In genomic region chr14:103535511-103536024, GRCm38 (mm10) we compare ENCODE assay signal across 29 mouse cellular contexts. TPM values are rescaled to one million over a fixed set of nuclear protein-coding genes. Genes with fewer than 3 reads are reported as not detected.
A peak's percentile ranks its signal among the peaks of the same experiment; 100 is the strongest.
DNase-seq lines count a peak whose midpoint lies in the region; ATAC-seq lines count a peak whose summit lies in the region.
"Had no signal": no experiment of that assay in that cellular context is flagged by ENCODE, and none has a peak within 500 bp of the region (broad histone marks: within the 10 kb centered on the region; RNA-seq: fewer than 3 reads in every experiment).

No protein-coding gene starts in this region.

- DNase-seq in 416B (ENCODE audit: low read depth) (peak; percentile 79), NIH3T3 (ENCODE audit: low read depth) (peak; percentile 8)
- peak; percentile 17 for DNase-seq in c-Kit-positive CD71-negative TER-119-negative erythroid progenitor cells, embryonic 14.5 days (ENCODE audit: low read depth)
- no peak for DNase-seq in urinary bladder, postnatal 4 days (ENCODE audit: low spot score in 2 of 2)
- DNase-seq in forebrain, embryonic 14.5 days (ENCODE audit: low spot score), result no peak
- DNase-seq: adrenal gland, adult 2 months; cerebellum, adult 11 months; cerebellum, adult 2 months; cerebellum, adult 9-11 months; cerebellum, postnatal 25 days; gastrocnemius, postnatal 10 days; gastrocnemius, postnatal 36 days; heart, adult 18-20 months; kidney, adult 11 months; kidney, adult 8-10 months had no signal

- ATAC-seq in megakaryocyte, adult 5-6 weeks (ENCODE audit: poor library complexity, severe bottlenecking), result peak; percentile 72
- no peak for ATAC-seq in erythroblast, adult 5-6 weeks (replicated peaks; ENCODE audit: low FRiP score, poor library complexity, severe bottlenecking)
- ATAC-seq in forebrain, embryonic 14.5 days, result no peak
- ATAC-seq: forebrain, embryonic 16.5 days; hindbrain, embryonic 16.5 days; intestine, embryonic 15.5 days; Patski had no signal

- H3K27ac ChIP-seq in forebrain, embryonic 14.5 days (ENCODE audit: low read depth, low read length), result no peak overlapping the region
- H3K27ac ChIP-seq: embryonic facial prominence, embryonic 10.5 days; embryonic facial prominence, embryonic 13.5 days; forebrain, embryonic 10.5 days; heart, embryonic 15.5 days; hindbrain, embryonic 13.5 days; intestine, embryonic 15.5 days had no signal

- no peaks in the 10 kb centered on the region for H3K27me3 ChIP-seq in forebrain, embryonic 14.5 days (replicated peaks; ENCODE audit: control insufficient read depth, insufficient read depth, low read length)
- H3K27me3 ChIP-seq: embryonic facial prominence, embryonic 13.5 days; heart, embryonic 12.5 days; heart, embryonic 15.5 days; hindbrain, embryonic 13.5 days; intestine, embryonic 15.5 days; Patski had no signal

- H3K9me3 ChIP-seq in forebrain, embryonic 14.5 days (replicated peaks; ENCODE audit: control insufficient read depth, low read length), result no peaks in the 10 kb centered on the region
- H3K9me3 ChIP-seq: embryonic facial prominence, embryonic 10.5 days; embryonic facial prominence, embryonic 13.5 days; forebrain, embryonic 10.5 days; heart, embryonic 12.5 days; heart, embryonic 15.5 days; hindbrain, embryonic 13.5 days; intestine, embryonic 15.5 days had no signal

- H3K36me3 ChIP-seq in forebrain, embryonic 14.5 days (ENCODE audit: control insufficient read depth, insufficient read depth, low read length), result no peaks in the 10 kb centered on the region
- H3K36me3 ChIP-seq: embryonic facial prominence, embryonic 10.5 days; embryonic facial prominence, embryonic 13.5 days; forebrain, embryonic 10.5 days; heart, embryonic 12.5 days; heart, embryonic 15.5 days; hindbrain, embryonic 13.5 days; intestine, embryonic 15.5 days had no signal

- 91% methylated on average over 8 of the region's 8 CpGs for WGBS in forebrain, embryonic 14.5 days

- no peaks in the 10 kb centered on the region for H3K4me1 ChIP-seq in forebrain, embryonic 14.5 days (ENCODE audit: control insufficient read depth, insufficient read depth, low read length)
- H3K4me1 ChIP-seq: embryonic facial prominence, embryonic 10.5 days; embryonic facial prominence, embryonic 13.5 days; forebrain, embryonic 10.5 days; heart, embryonic 12.5 days; heart, embryonic 15.5 days; hindbrain, embryonic 13.5 days; intestine, embryonic 15.5 days had no signal

- H3K4me2 ChIP-seq in forebrain, embryonic 14.5 days (ENCODE audit: low read length), result no peak overlapping the region
- H3K4me2 ChIP-seq: embryonic facial prominence, embryonic 13.5 days; heart, embryonic 12.5 days; heart, embryonic 15.5 days; hindbrain, embryonic 13.5 days; intestine, embryonic 15.5 days had no signal

- no peak overlapping the region for H3K4me3 ChIP-seq in forebrain, embryonic 14.5 days (ENCODE audit: low read depth, low read length)
- H3K4me3 ChIP-seq: embryonic facial prominence, embryonic 10.5 days; embryonic facial prominence, embryonic 13.5 days; forebrain, embryonic 10.5 days; heart, embryonic 12.5 days; heart, embryonic 15.5 days; hindbrain, embryonic 13.5 days; intestine, embryonic 15.5 days had no signal

- no peak overlapping the region for H3K9ac ChIP-seq in forebrain, embryonic 14.5 days (ENCODE audit: low read length)
- H3K9ac ChIP-seq: embryonic facial prominence, embryonic 13.5 days; heart, embryonic 12.5 days; heart, embryonic 15.5 days; hindbrain, embryonic 13.5 days; intestine, embryonic 15.5 days had no signal

RNA-seq across cellular contexts. Expression of gene Scel, which starts 22.4 kb away (rescaled TPM):
- 0.51 and 0.73 TPM in 2 replicates for total RNA-seq in megakaryocyte, adult 5-6 weeks (2015)
- 0.62 and 1.7 TPM in 2 replicates for total RNA-seq in megakaryocyte, adult 5-6 weeks (2017)
- total RNA-seq in erythroblast, adult 5-6 weeks (2015; ENCODE audit: low replicate concordance), result not detected in 2 replicates
- total RNA-seq in erythroblast, adult 5-6 weeks (2017; ENCODE audit: low replicate concordance), result not detected in 2 replicates
- polyA plus RNA-seq in forebrain, embryonic 14.5 days (2014; fragmentation: Nextera tagmentation; extraction: Ambion mirVana), result 0.18 and 0.23 TPM in 2 replicates
- total RNA-seq: adrenal gland, postnatal 14 days; hematopoietic stem cell, adult 5-6 weeks had no signal
- polyA plus RNA-seq: forebrain, embryonic 16.5 days had no signal

Comparison
In these comparisons a context has a peak if more than half of its experiments do, and no peak if none do; other contexts are left out.
1. DNase-seq: peak in 416B (single experiment), NIH3T3 (single experiment) and c-Kit-positive CD71-negative TER-119-negative erythroid progenitor cells, embryonic 14.5 days (single experiment); none in urinary bladder, postnatal 4 days (0 of 2) and forebrain, embryonic 14.5 days (single experiment).